18 mouse cellular contexts compared by ENCODE assay signal in the genomic region with DNA sequence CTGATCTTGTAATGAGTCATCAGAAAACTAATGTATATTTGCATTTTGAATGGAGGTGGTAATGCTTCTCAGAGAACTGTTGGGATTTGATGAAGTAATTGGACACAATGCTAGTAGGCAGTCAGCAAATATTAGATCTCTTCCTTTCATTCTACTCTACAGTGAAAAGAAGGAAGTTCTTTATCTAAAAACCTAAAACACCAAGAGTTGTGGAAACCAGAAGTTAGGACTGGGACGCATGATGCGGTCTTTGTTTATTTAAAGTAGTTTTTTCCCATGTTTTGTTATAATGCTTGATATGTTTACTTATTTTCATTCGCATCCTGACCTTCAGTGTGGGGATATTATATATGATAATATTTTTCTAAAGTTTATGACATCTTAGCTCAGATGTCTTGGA. TPM values are rescaled to one million over a fixed set of nuclear protein-coding genes. Genes with fewer than 3 reads are reported as not detected.
"Had no signal": no experiment of that assay in that cellular context is flagged by ENCODE, and none has a peak within 500 bp of the region (broad histone marks: within the 10 kb centered on the region; RNA-seq: fewer than 3 reads in every experiment).

No protein-coding gene starts in this region.

- H3K9me3 ChIP-seq: lung, embryonic 15.5 days; megakaryocyte, embryonic 14.5 days; midbrain, embryonic 13.5 days; midbrain, embryonic 15.5 days; neural tube, embryonic 12.5 days; stomach, embryonic 15.5 days had no signal

- H3K27me3 ChIP-seq: lung, embryonic 15.5 days; megakaryocyte, embryonic 14.5 days; midbrain, embryonic 13.5 days; midbrain, embryonic 15.5 days; neural tube, embryonic 12.5 days; stomach, embryonic 15.5 days had no signal

- H3K9ac ChIP-seq: lung, embryonic 15.5 days; midbrain, embryonic 13.5 days; midbrain, embryonic 15.5 days; neural tube, embryonic 12.5 days; stomach, embryonic 15.5 days had no signal

- H3K4me3 ChIP-seq: lung, embryonic 15.5 days; megakaryocyte, embryonic 14.5 days; midbrain, embryonic 13.5 days; midbrain, embryonic 15.5 days; neural tube, embryonic 12.5 days; stomach, embryonic 15.5 days had no signal

- ATAC-seq: lung, postnatal 0 days; midbrain, embryonic 13.5 days; midbrain, embryonic 15.5 days had no signal

- DNase-seq: lung, adult 2 months; lung, postnatal 14 days; lung, postnatal 36 days; right cerebral cortex, postnatal 14 days; thymus, adult 2 months; thymus, postnatal 25 days; thymus, postnatal 4 days had no signal

- H3K27ac ChIP-seq: lung, embryonic 15.5 days; macrophage; midbrain, embryonic 13.5 days; midbrain, embryonic 15.5 days; neural tube, embryonic 12.5 days; stomach, embryonic 15.5 days; stomach, postnatal 0 days had no signal

- H3K4me2 ChIP-seq: lung, embryonic 15.5 days; midbrain, embryonic 11.5 days; midbrain, embryonic 13.5 days; midbrain, embryonic 15.5 days; neural tube, embryonic 12.5 days; stomach, embryonic 15.5 days had no signal

- H3K4me1 ChIP-seq: lung, embryonic 15.5 days; midbrain, embryonic 13.5 days; midbrain, embryonic 15.5 days; neural tube, embryonic 12.5 days; stomach, embryonic 15.5 days had no signal

RNA-seq across cellular contexts. Expression of gene Ociad2, which starts 33.5 kb away (rescaled TPM):
- total RNA-seq: monocyte, adult 5-6 weeks had no signal
